Mouse (Mus musculus) lung, postnatal 0 days (tissue): ENCODE data around the gene Camta1.

Experiments
- CTCF ChIP-seq: IDR thresholded peaks from 2 replicates; pipeline ENCODE4 v1.5.1; 2016; ENCODE audit warnings: antibody characterized with exemption, mild to moderate bottlenecking
- EP300 ChIP-seq: IDR thresholded peaks from 2 replicates; pipeline ENCODE4 v1.6.1; 2016; ENCODE audit warnings: antibody characterized with exemption, mild to moderate bottlenecking, control low read depth

DNA sequence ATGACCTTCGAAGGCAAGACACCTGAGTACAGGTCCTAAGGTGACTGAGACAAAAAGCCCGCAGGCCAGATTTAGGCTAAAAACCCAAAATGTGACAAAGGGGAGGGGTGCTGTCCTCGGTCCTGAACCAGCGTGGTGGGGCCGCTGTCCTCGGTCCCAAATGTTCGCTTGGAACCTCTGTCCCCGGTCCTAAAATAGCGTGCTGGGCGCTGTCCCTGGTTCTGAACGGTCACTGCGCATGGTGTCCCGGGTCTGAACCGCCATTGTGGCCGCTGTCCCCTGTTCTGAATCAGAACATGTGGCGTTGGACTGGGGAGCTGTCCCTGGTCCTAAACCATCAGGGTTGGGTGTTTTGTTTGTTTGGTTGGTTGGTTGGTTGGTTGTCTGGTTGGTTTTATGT lies 257.2 kb downstream of the Camta1 start:
- TF ChIP-seq EP300, result no peak
- TF ChIP-seq CTCF, result peak; percentile 21
